In the genomic region with DNA sequence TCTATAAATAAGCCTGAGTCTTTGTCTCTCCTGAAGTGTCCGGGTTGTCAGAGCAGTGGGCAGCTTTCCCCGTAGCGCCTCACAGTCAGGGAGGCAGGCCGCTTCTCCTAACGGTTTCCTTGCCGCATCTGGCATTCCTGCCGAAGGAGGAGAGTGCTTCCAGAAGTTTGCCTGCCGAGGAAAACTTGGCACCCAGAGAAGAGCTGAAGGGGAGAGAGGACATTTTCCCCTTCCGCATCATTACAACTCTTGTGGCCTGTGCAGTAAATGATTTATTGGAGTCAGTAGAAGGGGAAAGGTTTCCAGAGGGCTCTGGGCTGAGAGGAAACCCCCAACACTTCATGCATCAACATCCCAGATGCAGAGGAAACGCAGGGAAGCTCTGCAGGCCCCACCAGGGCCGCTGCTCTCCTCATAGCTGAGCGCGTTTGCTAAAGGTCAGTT, we compare ENCODE assay signal across 9 mouse cellular contexts. TPM values are rescaled to one million over a fixed set of nuclear protein-coding genes. Genes with fewer than 3 reads are reported as not detected.
DNase-seq lines count a peak whose midpoint lies in the region; ATAC-seq lines count a peak whose summit lies in the region.
"Had no signal": no experiment of that assay in that cellular context is flagged by ENCODE, and none has a peak within 500 bp of the region (broad histone marks: within the 10 kb centered on the region; RNA-seq: fewer than 3 reads in every experiment).

No protein-coding gene starts in this region.

- H3K27ac ChIP-seq in hindbrain, embryonic 12.5 days: peak overlapping the region; percentile 55; the same call in 1 of the 2 replicates
- H3K27ac ChIP-seq in hindbrain, embryonic 11.5 days (ENCODE audit: low read depth, low read length): no peak overlapping the region
- H3K27ac ChIP-seq in embryonic facial prominence, embryonic 15.5 days (replicated peaks): peak overlapping the region; percentile 79
- H3K27ac ChIP-seq in intestine, embryonic 15.5 days: peak overlapping the region; percentile 76
- no peak overlapping the region for H3K27ac ChIP-seq in midbrain, embryonic 11.5 days (ENCODE audit: low read depth, low read length)

- no peak overlapping the region for H3K4me2 ChIP-seq in hindbrain, embryonic 12.5 days (replicated peaks)
- H3K4me2 ChIP-seq in hindbrain, embryonic 11.5 days (replicated peaks; ENCODE audit: low read depth, low read length): no peak overlapping the region; the same call in 1 of the 2 replicates
- peak overlapping the region; percentile 6; the same call in 1 of the 2 replicates for H3K4me2 ChIP-seq in embryonic facial prominence, embryonic 15.5 days (replicated peaks)
- H3K4me2 ChIP-seq in intestine, embryonic 15.5 days (replicated peaks): peak overlapping the region; percentile 32
- H3K4me2 ChIP-seq in midbrain, embryonic 11.5 days: no peak overlapping the region

- 34% methylated on average over 13 of the region's 13 CpGs for WGBS in hindbrain, embryonic 12.5 days
- 39% methylated on average over 13 of the region's 13 CpGs for WGBS in hindbrain, embryonic 11.5 days
- WGBS in embryonic facial prominence, embryonic 15.5 days: 38% methylated on average over 13 of the region's 13 CpGs
- WGBS in intestine, embryonic 15.5 days: 29% methylated on average over 13 of the region's 13 CpGs
- 46% methylated on average over 13 of the region's 13 CpGs for WGBS in midbrain, embryonic 11.5 days

- no peaks in the 10 kb centered on the region for H3K27me3 ChIP-seq in hindbrain, embryonic 12.5 days
- no peaks in the 10 kb centered on the region for H3K27me3 ChIP-seq in hindbrain, embryonic 11.5 days (ENCODE audit: control insufficient read depth, insufficient read depth, low read length)
- H3K27me3 ChIP-seq in embryonic facial prominence, embryonic 15.5 days: no peaks in the 10 kb centered on the region
- no peaks in the 10 kb centered on the region for H3K27me3 ChIP-seq in intestine, embryonic 15.5 days (replicated peaks)
- H3K27me3 ChIP-seq in midbrain, embryonic 11.5 days (ENCODE audit: control insufficient read depth, insufficient read depth, low read length): no peaks in the 10 kb centered on the region

- no peak overlapping the region for H3K4me3 ChIP-seq in hindbrain, embryonic 12.5 days
- no peak overlapping the region for H3K4me3 ChIP-seq in hindbrain, embryonic 11.5 days (ENCODE audit: low read depth, low read length)
- H3K4me3 ChIP-seq in embryonic facial prominence, embryonic 15.5 days (replicated peaks): no peak overlapping the region
- no peak overlapping the region for H3K4me3 ChIP-seq in intestine, embryonic 15.5 days (replicated peaks)
- H3K4me3 ChIP-seq in midbrain, embryonic 11.5 days (ENCODE audit: low read depth, low read length): no peak overlapping the region

- no peak for ATAC-seq in hindbrain, embryonic 12.5 days (ENCODE audit: low FRiP score)
- no peak for ATAC-seq in hindbrain, embryonic 11.5 days (ENCODE audit: low FRiP score)
- ATAC-seq in embryonic facial prominence, embryonic 15.5 days (ENCODE audit: insufficient number of reproducible peaks, low FRiP score, low TSS enrichment, low read depth): no peak
- ATAC-seq in intestine, embryonic 15.5 days: peak; percentile 66
- ATAC-seq in midbrain, embryonic 11.5 days (ENCODE audit: low FRiP score): no peak

- H3K9me3 ChIP-seq in hindbrain, embryonic 12.5 days (replicated peaks): no peaks in the 10 kb centered on the region
- H3K9me3 ChIP-seq in hindbrain, embryonic 11.5 days (ENCODE audit: control insufficient read depth, low read length): no peaks in the 10 kb centered on the region
- no peaks in the 10 kb centered on the region for H3K9me3 ChIP-seq in embryonic facial prominence, embryonic 15.5 days (replicated peaks)
- no peaks in the 10 kb centered on the region for H3K9me3 ChIP-seq in intestine, embryonic 15.5 days
- H3K9me3 ChIP-seq in midbrain, embryonic 11.5 days (ENCODE audit: control insufficient read depth, low read length): no peaks in the 10 kb centered on the region

- no peaks in the 10 kb centered on the region for H3K36me3 ChIP-seq in hindbrain, embryonic 12.5 days
- H3K36me3 ChIP-seq in hindbrain, embryonic 11.5 days (ENCODE audit: control insufficient read depth, insufficient read depth, low read length): no peaks in the 10 kb centered on the region
- no peaks in the 10 kb centered on the region for H3K36me3 ChIP-seq in embryonic facial prominence, embryonic 15.5 days
- no peaks in the 10 kb centered on the region for H3K36me3 ChIP-seq in intestine, embryonic 15.5 days
- H3K36me3 ChIP-seq in midbrain, embryonic 11.5 days (ENCODE audit: control insufficient read depth, insufficient read depth, low read length): no peaks in the 10 kb centered on the region

- H3K9ac ChIP-seq in hindbrain, embryonic 12.5 days: no peak overlapping the region
- no peak overlapping the region for H3K9ac ChIP-seq in hindbrain, embryonic 11.5 days (ENCODE audit: low read depth, low read length)
- no peak overlapping the region for H3K9ac ChIP-seq in embryonic facial prominence, embryonic 15.5 days
- no peak overlapping the region for H3K9ac ChIP-seq in intestine, embryonic 15.5 days
- no peak overlapping the region for H3K9ac ChIP-seq in midbrain, embryonic 11.5 days (ENCODE audit: low read length)

- peaks cover 33% of the 10 kb centered on the region for H3K4me1 ChIP-seq in hindbrain, embryonic 12.5 days
- H3K4me1 ChIP-seq in hindbrain, embryonic 11.5 days (replicated peaks; ENCODE audit: control insufficient read depth, insufficient read depth, low read length): no peaks in the 10 kb centered on the region
- H3K4me1 ChIP-seq in embryonic facial prominence, embryonic 15.5 days: peaks cover 43% of the 10 kb centered on the region
- peaks cover 22% of the 10 kb centered on the region for H3K4me1 ChIP-seq in intestine, embryonic 15.5 days (replicated peaks)
- no peaks in the 10 kb centered on the region for H3K4me1 ChIP-seq in midbrain, embryonic 11.5 days (ENCODE audit: control insufficient read depth, insufficient read depth, low read length)

- no peak for DNase-seq in hindbrain, embryonic 11.5 days (ENCODE audit: low spot score)
- peak; percentile 26 for DNase-seq in lung, postnatal 14 days
- no peak for DNase-seq in midbrain, embryonic 11.5 days (ENCODE audit: low spot score, missing footprints)
- DNase-seq in cerebellum, adult 8-10 months: no peak
- DNase-seq in left cerebral cortex, adult 8-10 months (ENCODE audit: low spot score in 2 of 2): no peak
- DNase-seq: retina, postnatal 1 day had no signal

RNA-seq across cellular contexts. Expression of gene Itpr1, which starts 22.8 kb away (rescaled TPM):
- polyA plus RNA-seq in hindbrain, embryonic 12.5 days (2016; fragmentation: Nextera tagmentation; extraction: Ambion mirVana): 8.2 and 10.3 TPM in 2 replicates
- polyA plus RNA-seq in hindbrain, embryonic 11.5 days (2014; fragmentation: Nextera tagmentation; extraction: Ambion mirVana): 4.8 and 9.6 TPM in 2 replicates
- 10.8 and 11.3 TPM in 2 replicates for polyA plus RNA-seq in embryonic facial prominence, embryonic 15.5 days (2015; fragmentation: Nextera tagmentation; extraction: Ambion mirVana)
- polyA plus RNA-seq in intestine, embryonic 15.5 days (2015; fragmentation: Nextera tagmentation; extraction: Ambion mirVana): 8.4 and 9.0 TPM in 2 replicates
- polyA plus RNA-seq in midbrain, embryonic 11.5 days (2014; fragmentation: Nextera tagmentation; extraction: Ambion mirVana): 5.2 and 5.4 TPM in 2 replicates
- 100 to 1,000 TPM; 444 to 572 (median 514) TPM for total RNA-seq in left cerebral cortex, adult 8-10 months (2022)

RNA-seq across cellular contexts. Expression of gene Sumf1, which starts 50.3 kb away (rescaled TPM):
- 16.8 and 16.9 TPM in 2 replicates for polyA plus RNA-seq in hindbrain, embryonic 12.5 days (2016; fragmentation: Nextera tagmentation; extraction: Ambion mirVana)
- 13.3 and 14.6 TPM in 2 replicates for polyA plus RNA-seq in hindbrain, embryonic 11.5 days (2014; fragmentation: Nextera tagmentation; extraction: Ambion mirVana)
- 24.7 and 28.7 TPM in 2 replicates for polyA plus RNA-seq in embryonic facial prominence, embryonic 15.5 days (2015; fragmentation: Nextera tagmentation; extraction: Ambion mirVana)
- polyA plus RNA-seq in intestine, embryonic 15.5 days (2015; fragmentation: Nextera tagmentation; extraction: Ambion mirVana): 22.0 and 22.3 TPM in 2 replicates
- polyA plus RNA-seq in midbrain, embryonic 11.5 days (2014; fragmentation: Nextera tagmentation; extraction: Ambion mirVana): 14.0 and 15.4 TPM in 2 replicates
- 10 to 100 TPM; 23.3 to 26.6 (median 24.4) TPM for total RNA-seq in left cerebral cortex, adult 8-10 months (2022)

Comparison
In these comparisons a context has a peak if more than half of its experiments do, and no peak if none do; other contexts are left out.
1. H3K27ac ChIP-seq: peak in hindbrain, embryonic 12.5 days (single experiment), embryonic facial prominence, embryonic 15.5 days (single experiment) and intestine, embryonic 15.5 days (single experiment); none in hindbrain, embryonic 11.5 days (single experiment) and midbrain, embryonic 11.5 days (single experiment).
2. H3K4me2 ChIP-seq: peak in embryonic facial prominence, embryonic 15.5 days (single experiment) and intestine, embryonic 15.5 days (single experiment); none in hindbrain, embryonic 12.5 days (single experiment), hindbrain, embryonic 11.5 days (single experiment) and midbrain, embryonic 11.5 days (single experiment).